Mouse (Mus musculus): Measurements from ENCODE around the gene 4930550L24Rik. TPM values are rescaled to one million over a fixed set of nuclear protein-coding genes. Genes with fewer than 3 reads are reported as not detected.

Gene 4930550L24Rik
- 6.2 TPM for polyA plus RNA-seq (2012; fragmentation: generic; extraction: Trizol)

DNA sequence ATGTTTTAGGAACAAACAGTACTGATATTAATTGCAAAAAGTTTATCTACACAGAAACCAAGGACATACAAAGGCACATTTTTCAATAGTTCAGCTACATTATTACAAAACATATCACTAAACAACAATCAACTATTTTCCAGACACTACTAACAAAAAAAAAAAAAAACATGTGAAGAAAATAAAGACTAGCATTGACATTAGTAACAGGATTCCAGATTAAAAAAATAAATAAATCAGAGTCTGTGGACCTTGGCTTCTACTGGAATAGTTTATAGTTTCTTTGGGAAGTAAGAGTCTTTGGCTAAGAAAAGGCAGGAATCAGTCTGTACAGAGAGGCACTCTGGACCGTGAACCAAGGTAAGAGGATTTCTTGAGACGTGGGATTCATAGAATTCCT lies at the start of gene 4930550L24Rik:
TSS of gene 4930550L24Rik (plus strand) at position 301 of the 400 bp plus-strand sequence.
- no peaks in the 10 kb centered on the region for H3K27me3 ChIP-seq (ENCODE audit: control insufficient read depth, insufficient read depth, insufficient read length)
- H3ac ChIP-seq (ENCODE audit: control insufficient read depth, insufficient read length), result no peak within 1 kb of the TSS
- H3K4me2 ChIP-seq (ENCODE audit: low read depth), result no peak within 1 kb of the TSS
- no peaks in the 10 kb centered on the region for H3K36me3 ChIP-seq (ENCODE audit: control insufficient read depth, insufficient read depth)
- TF ChIP-seq E2F4 (IDR thresholded peaks at IDR 0.05; ENCODE audit: insufficient read depth), result no peak
- TF ChIP-seq MAX (IDR thresholded peaks at IDR 0.05; ENCODE audit: low read depth), result no peak
- TF ChIP-seq TCF12 (IDR thresholded peaks at IDR 0.05; ENCODE audit: insufficient read depth, poor library complexity, severe bottlenecking), result no peak
- no peak for TF ChIP-seq TCF3 (IDR thresholded peaks at IDR 0.05; ENCODE audit: insufficient read length, low read depth)
- TF ChIP-seq POLR2AphosphoS2 (IDR thresholded peaks at IDR 0.05; ENCODE audit: insufficient read length, low read depth), result no peak
- TF ChIP-seq CEBPB (IDR thresholded peaks at IDR 0.05; ENCODE audit: insufficient read depth, poor library complexity, severe bottlenecking), result no peak
- no peak for TF ChIP-seq MYOG (IDR thresholded peaks at IDR 0.05; ENCODE audit: control insufficient read depth in 1 of 3, insufficient read depth in 1 of 3, insufficient read length in 2 of 3, low read depth in 2 of 3)
- no peak for TF ChIP-seq POLR2A (IDR thresholded peaks at IDR 0.05; ENCODE audit: insufficient read length, low read depth)
- TF ChIP-seq REST (IDR thresholded peaks at IDR 0.05; ENCODE audit: insufficient read depth, insufficient read length), result no peak
- TF ChIP-seq SRF (IDR thresholded peaks at IDR 0.05; ENCODE audit: control insufficient read depth, insufficient read length, low read depth), result no peak
- TF ChIP-seq MYOD1 (IDR thresholded peaks at IDR 0.05; ENCODE audit: control insufficient read depth in 1 of 3, insufficient read length in 2 of 3, low read depth in 2 of 3), result no peak
- no peak for TF ChIP-seq USF1 (IDR thresholded peaks at IDR 0.05; ENCODE audit: low read depth)
- H3K4me3 ChIP-seq, result no peak within 1 kb of the TSS
- H3K79me2 ChIP-seq (ENCODE audit: control insufficient read depth, insufficient read depth), result no peaks in the 10 kb centered on the region

DNA sequence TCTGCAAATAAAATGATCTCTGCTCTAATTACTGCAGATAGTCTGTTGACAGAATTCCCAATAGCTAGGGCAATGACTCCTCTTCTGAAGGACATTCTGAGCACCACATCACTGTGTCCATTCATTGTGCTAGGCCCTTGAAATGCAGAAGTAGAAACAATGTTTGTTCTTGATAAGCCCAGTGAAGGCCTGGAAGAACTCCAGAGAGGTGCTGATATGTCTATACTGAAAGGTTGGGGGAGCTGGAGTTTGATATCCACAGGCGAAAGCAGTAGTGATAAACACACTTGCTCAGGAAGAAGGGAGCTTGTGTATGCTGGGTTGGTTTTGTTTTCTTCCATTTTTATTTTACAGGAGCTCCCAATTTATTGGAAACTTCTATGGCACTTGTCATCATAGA lies 8.4 kb upstream of the 4930550L24Rik start:
- H3ac ChIP-seq (ENCODE audit: control insufficient read depth, insufficient read length), result no peak overlapping the region
- no peaks in the 10 kb centered on the region for H3K79me2 ChIP-seq (ENCODE audit: control insufficient read depth, insufficient read depth)
- no peak for TF ChIP-seq MYOG (IDR thresholded peaks at IDR 0.05; ENCODE audit: control insufficient read depth in 1 of 3, insufficient read depth in 1 of 3, insufficient read length in 2 of 3, low read depth in 2 of 3)
- TF ChIP-seq REST (IDR thresholded peaks at IDR 0.05; ENCODE audit: insufficient read depth, insufficient read length), result no peak
- TF ChIP-seq E2F4 (IDR thresholded peaks at IDR 0.05; ENCODE audit: insufficient read depth), result no peak
- no peak for TF ChIP-seq SRF (IDR thresholded peaks at IDR 0.05; ENCODE audit: control insufficient read depth, insufficient read length, low read depth)
- TF ChIP-seq USF1 (IDR thresholded peaks at IDR 0.05; ENCODE audit: low read depth), result no peak
- no peak for TF ChIP-seq POLR2AphosphoS2 (IDR thresholded peaks at IDR 0.05; ENCODE audit: insufficient read length, low read depth)
- no peaks in the 10 kb centered on the region for H3K27me3 ChIP-seq (ENCODE audit: control insufficient read depth, insufficient read depth, insufficient read length)
- H3K4me2 ChIP-seq (ENCODE audit: low read depth), result no peak overlapping the region
- no peak overlapping the region for H3K4me3 ChIP-seq
- H3K36me3 ChIP-seq (ENCODE audit: control insufficient read depth, insufficient read depth), result no peaks in the 10 kb centered on the region

DNA sequence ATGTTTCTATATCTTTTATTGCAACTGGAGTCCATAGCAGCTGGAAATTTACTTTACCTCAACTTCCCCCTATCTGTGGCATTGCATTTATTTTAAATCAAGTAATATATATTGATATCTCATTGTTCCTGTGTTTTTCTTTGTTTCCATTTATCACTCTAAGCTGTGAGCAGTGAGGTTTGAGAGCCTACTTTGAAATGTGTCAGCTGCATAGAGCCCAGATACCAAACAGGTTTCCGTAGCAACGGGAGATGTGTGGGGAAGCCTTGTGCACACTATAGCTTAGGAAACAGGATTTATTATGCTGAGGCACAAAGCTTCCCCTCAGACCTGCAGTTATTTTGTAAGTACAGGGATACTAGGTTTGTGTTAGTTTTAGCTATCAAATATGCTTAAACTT lies 58.8 kb downstream of the 4930550L24Rik start:
- Histone ChIP-seq H3K4me3 (no peak overlapping the region), H3K79me2 (ENCODE audit: control insufficient read depth, insufficient read depth) (no peaks in the 10 kb centered on the region), H3ac (ENCODE audit: control insufficient read depth, insufficient read length) (no peak overlapping the region), H3K27me3 (ENCODE audit: control insufficient read depth, insufficient read depth, insufficient read length) (no peaks in the 10 kb centered on the region), H3K36me3 (ENCODE audit: control insufficient read depth, insufficient read depth) (no peaks in the 10 kb centered on the region), H3K4me2 (ENCODE audit: low read depth) (no peak overlapping the region)
- no peak for TF ChIP-seq REST (IDR thresholded peaks at IDR 0.05; ENCODE audit: insufficient read depth, insufficient read length)
- TF ChIP-seq TCF3 (IDR thresholded peaks at IDR 0.05; ENCODE audit: insufficient read length, low read depth), result no peak
- TF ChIP-seq E2F4 (IDR thresholded peaks at IDR 0.05; ENCODE audit: insufficient read depth), result no peak
- no peak for TF ChIP-seq CEBPB (IDR thresholded peaks at IDR 0.05; ENCODE audit: insufficient read depth, poor library complexity, severe bottlenecking)
- TF ChIP-seq POLR2A (IDR thresholded peaks at IDR 0.05; ENCODE audit: insufficient read length, low read depth), result no peak
- no peak for TF ChIP-seq USF1 (IDR thresholded peaks at IDR 0.05; ENCODE audit: low read depth)
- no peak for TF ChIP-seq SRF (IDR thresholded peaks at IDR 0.05; ENCODE audit: control insufficient read depth, insufficient read length, low read depth)
- no peak for TF ChIP-seq MYOD1 (IDR thresholded peaks at IDR 0.05; ENCODE audit: control insufficient read depth in 1 of 3, insufficient read length in 2 of 3, low read depth in 2 of 3)
- no peak for TF ChIP-seq MAX (IDR thresholded peaks at IDR 0.05; ENCODE audit: low read depth)
- TF ChIP-seq TCF12 (IDR thresholded peaks at IDR 0.05; ENCODE audit: insufficient read depth, poor library complexity, severe bottlenecking), result no peak
- TF ChIP-seq POLR2AphosphoS2 (IDR thresholded peaks at IDR 0.05; ENCODE audit: insufficient read length, low read depth), result no peak
- TF ChIP-seq MYOG (IDR thresholded peaks at IDR 0.05; ENCODE audit: control insufficient read depth in 1 of 3, insufficient read depth in 1 of 3, insufficient read length in 2 of 3, low read depth in 2 of 3), result no peak
